Mouse (Mus musculus) megakaryocyte, embryonic 14.5 days (primary cell): ENCODE results near the gene Tada2b. TPM values are rescaled to one million over a fixed set of nuclear protein-coding genes. Genes with fewer than 3 reads are reported as not detected.

Experiments used
- H3K27me3 ChIP-seq: replicated peaks from 2 replicates; pipeline ENCODE3; 2012; ENCODE audit warnings: inconsistent platforms
- H3K36me3 ChIP-seq: replicated peaks from 2 replicates; pipeline ENCODE3; 2012; ENCODE audit warnings: low read length, inconsistent platforms, mixed read lengths
- H3K4me1 ChIP-seq: 2 replicates; pipeline ENCODE4 v1.6.1; 2012; ENCODE audit warnings: inconsistent platforms
- H3K4me3 ChIP-seq: replicated peaks from 2 replicates; pipeline ENCODE3; 2012; ENCODE audit warnings: moderate library complexity, mild to moderate bottlenecking, inconsistent platforms
- H3K9me3 ChIP-seq: 2 replicates; pipeline ENCODE4 v1.6.1; 2012; ENCODE audit warnings: inconsistent platforms
- FLI1 ChIP-seq: IDR thresholded peaks from 2 replicates; pipeline ENCODE4 v1.6.1; 2012; ENCODE audit warnings: low read length, inconsistent platforms, mixed read lengths
- GATA1 ChIP-seq: IDR thresholded peaks from 3 replicates; pipeline ENCODE4 v1.6.1; 2012; ENCODE audit warnings: mixed read lengths, low read length, inconsistent platforms, borderline replicate concordance
- polyA plus RNA-seq: library from polyadenylated mRNA; stranded (reverse); fragments of >175 nt; gene quantifications from 2 replicates; pipeline ENCODE4 v1.2.3, GENCODE M21; 2012; ENCODE audit warnings: low replicate concordance; ENCODE audit not compliant: insufficient read depth

Gene Tada2b
- polyA plus RNA-seq, 1 experiment: 37.5 TPM

DNA sequence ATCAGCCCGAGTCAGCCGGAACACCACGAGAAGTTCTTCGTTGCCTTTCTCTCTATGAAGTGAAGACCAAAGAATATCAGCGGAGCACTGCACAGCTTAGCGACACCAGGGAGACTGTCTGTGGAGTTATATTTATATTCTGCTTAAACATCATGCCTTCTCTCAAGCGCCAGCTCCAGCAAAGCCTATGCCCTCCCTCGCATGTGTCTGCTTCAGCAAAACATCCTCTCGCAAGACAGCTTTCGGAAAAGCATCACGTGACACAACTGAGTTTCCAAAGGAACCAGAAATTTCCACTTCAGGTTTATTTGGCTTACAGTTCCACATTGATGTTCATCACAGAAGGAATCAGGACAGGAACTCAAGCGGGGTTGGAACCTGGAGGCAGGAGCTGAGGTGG, 36.2 kb downstream of the Tada2b start:
- H3K27me3 ChIP-seq: peaks cover 90% of the 10 kb centered on the region
- no peaks in the 10 kb centered on the region for H3K36me3 ChIP-seq

DNA sequence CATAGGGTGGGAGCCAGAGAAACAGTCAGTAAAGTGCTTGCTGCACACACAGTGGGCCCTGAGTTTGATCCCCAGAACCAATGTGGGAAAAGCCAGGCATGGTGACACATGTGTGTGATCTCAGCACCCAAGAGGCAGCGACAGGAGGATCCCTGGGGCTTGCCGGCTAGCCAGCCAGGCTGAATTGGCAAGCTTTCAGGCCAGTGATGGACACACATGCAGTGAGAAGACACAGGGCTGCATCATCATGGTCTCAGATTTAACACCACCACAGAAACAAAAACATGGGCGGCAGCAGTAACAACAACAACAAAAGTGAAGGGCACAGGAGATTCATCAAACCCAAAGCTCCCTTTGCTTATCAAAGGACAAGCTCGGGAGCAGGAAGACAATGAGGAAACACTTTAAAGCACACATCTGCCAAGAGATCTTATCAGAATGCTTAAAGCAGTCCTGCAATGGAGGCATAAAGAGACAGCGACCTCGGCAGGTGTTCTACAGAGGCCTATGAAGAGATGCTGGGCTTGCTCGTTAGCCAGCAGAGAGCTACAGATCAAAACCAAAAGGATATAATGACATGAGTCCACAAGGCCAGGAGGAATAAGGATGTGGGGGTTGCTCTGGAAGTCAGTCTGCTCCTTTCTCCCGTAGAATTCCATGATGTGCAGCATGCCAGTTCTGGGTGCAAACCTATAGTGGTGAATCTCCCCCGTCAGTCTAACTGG, 37.8 kb downstream of the Tada2b start:
- TF ChIP-seq GATA1 (no peak), FLI1 (no peak)
- Histone ChIP-seq H3K4me3 (no peak overlapping the region), H3K27me3 (peaks cover 85% of the 10 kb centered on the region), H3K36me3 (no peaks in the 10 kb centered on the region), H3K9me3 (peaks cover 8% of the 10 kb centered on the region; the same call in 1 of the 2 replicates), H3K4me1 (peaks cover 9% of the 10 kb centered on the region)

More for the DNA sequence above, 36.2 kb downstream of the Tada2b start:
- Histone ChIP-seq H3K4me3 (no peak overlapping the region), H3K4me1 (peaks cover 16% of the 10 kb centered on the region), H3K9me3 (peaks cover 8% of the 10 kb centered on the region; the same call in 1 of the 2 replicates)
- TF ChIP-seq GATA1 (no peak), FLI1 (no peak)

DNA sequence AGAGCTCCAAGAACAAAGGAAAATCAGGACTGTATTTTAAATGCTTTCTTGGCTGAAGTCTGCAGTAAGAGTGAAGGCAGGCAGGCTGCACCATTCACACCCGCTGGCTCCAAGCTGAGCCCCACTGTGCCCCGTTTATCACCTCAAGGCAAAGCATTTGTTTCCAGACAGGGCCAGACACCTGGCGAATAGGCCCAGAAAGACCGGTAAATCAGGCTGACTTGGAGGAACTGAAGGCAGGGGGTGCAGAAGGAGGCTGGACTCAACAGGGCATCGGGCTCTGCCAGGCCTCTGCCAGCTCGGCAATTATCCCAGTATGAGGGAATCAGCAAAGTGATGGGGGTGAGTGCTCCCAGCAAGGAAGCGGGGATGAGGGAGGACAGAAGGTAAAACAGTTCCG, 39.1 kb downstream of the Tada2b start:
- H3K4me1 ChIP-seq: peaks cover 4% of the 10 kb centered on the region
- no peak for TF ChIP-seq FLI1
- TF ChIP-seq GATA1: no peak
- H3K27me3 ChIP-seq: peaks cover 87% of the 10 kb centered on the region
- no peak overlapping the region for H3K4me3 ChIP-seq
- peaks cover 8% of the 10 kb centered on the region; the same call in 1 of the 2 replicates for H3K9me3 ChIP-seq
- no peaks in the 10 kb centered on the region for H3K36me3 ChIP-seq

DNA sequence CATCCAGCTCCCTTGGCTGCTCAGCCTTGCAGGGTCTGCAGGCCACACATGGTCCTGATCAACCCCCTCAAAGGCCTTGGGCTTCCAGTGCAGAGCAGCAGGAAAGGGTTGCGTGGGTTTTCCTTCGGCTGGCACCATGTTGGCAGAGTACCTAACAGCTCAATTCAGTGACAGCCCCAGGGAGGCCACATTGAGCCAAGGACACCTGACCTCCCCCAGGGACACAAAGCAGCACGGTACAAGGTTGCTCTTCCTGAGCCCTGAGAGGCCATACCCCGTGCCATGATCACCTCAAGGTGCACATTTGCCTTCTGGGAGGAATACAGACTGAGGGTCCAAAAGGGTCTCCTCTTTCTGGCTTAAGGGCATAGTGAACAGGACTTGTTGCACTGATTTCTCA, 39.5 kb downstream of the Tada2b start:
- Histone ChIP-seq H3K27me3 (peaks cover 86% of the 10 kb centered on the region), H3K4me3 (no peak overlapping the region), H3K9me3 (peaks cover 8% of the 10 kb centered on the region; the same call in 1 of the 2 replicates), H3K36me3 (no peaks in the 10 kb centered on the region), H3K4me1 (no peaks in the 10 kb centered on the region; the same call in 1 of the 2 replicates)
- TF ChIP-seq GATA1 (no peak), FLI1 (no peak)

DNA sequence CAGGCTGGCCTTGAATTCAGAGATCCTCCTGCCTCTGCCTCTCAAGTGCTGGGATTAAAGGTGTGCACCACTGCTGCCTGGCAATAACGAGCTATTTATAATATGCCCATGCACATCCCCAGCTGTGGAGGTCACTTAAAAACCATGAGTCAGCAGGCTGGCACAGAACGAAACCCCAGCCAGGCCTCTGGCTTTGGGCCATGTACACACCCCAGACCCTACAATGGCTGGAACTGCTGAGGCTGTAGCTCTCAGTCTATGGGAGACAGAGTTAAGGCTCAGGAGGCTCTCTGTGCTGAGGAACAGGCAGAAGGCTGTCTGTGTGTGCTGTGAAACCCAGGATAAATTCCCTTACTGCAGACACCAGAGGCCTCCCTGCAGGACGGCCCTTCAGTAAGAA, 43.3 kb downstream of the Tada2b start:
- no peak for TF ChIP-seq GATA1
- TF ChIP-seq FLI1: no peak
- Histone ChIP-seq H3K9me3 (0 out of 2 replicates have a peak, but pooled peaks cover 4% of the 10 kb centered on the region), H3K4me1 (no peaks in the 10 kb centered on the region; the same call in 1 of the 2 replicates), H3K27me3 (peaks cover 80% of the 10 kb centered on the region), H3K4me3 (no peak overlapping the region), H3K36me3 (no peaks in the 10 kb centered on the region)

DNA sequence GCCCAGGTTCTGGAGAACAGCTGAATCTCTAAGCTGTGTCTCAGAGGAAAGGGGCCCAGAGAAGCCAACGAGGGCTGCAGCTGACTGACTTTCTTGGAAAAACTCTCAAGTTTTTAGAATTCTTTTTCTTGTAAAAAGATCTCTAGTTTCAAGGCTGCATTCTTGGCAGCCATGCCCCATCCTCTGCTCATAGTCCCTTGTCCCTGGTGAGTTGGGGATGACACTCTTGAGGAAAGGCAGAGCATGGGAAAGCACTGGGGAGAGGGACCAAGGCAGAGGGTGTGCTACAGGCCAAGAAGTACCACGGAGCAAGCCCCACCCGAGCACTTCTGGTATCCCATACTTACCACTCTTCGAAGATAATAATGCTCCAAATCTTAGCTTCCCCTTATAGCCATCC, 47.2 kb downstream of the Tada2b start:
- Histone ChIP-seq H3K27me3 (peaks cover 74% of the 10 kb centered on the region), H3K36me3 (no peaks in the 10 kb centered on the region), H3K4me3 (no peak overlapping the region), H3K4me1 (no peaks in the 10 kb centered on the region), H3K9me3 (0 out of 2 replicates have a peak, but pooled peaks cover 4% of the 10 kb centered on the region)
- TF ChIP-seq GATA1 (no peak), FLI1 (no peak)

DNA sequence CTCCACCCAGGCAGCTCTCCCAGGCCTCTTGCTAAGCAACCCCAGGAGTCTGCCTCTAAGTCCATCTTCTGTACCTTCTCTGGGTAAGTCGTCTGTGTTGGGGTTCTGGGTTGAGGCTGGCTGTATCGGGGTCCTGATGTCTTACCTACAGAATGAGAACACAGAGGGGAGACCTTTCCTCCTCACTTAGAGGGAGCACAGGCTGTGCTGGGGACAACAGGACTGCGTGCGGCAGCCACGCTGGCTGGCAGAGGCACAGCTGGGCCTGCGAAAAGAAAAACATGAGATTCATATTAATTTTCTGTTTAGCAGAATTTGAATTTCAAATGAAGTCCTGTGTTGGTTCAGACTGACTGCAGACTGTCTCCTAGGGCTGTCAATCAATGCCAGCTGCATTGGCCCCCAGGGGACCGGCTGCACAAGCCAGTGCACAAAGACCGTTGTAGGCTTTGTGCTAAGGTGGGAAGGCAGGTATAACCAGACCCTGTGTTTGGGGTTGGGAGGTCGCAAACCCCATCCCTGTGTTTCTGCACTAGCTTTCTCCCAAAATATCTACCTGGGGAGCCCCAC, 49.6 kb downstream of the Tada2b start:
- no peak overlapping the region for H3K4me3 ChIP-seq
- no peaks in the 10 kb centered on the region for H3K36me3 ChIP-seq
- TF ChIP-seq FLI1 (no peak), GATA1 (no peak)
- no peaks in the 10 kb centered on the region for H3K4me1 ChIP-seq
- peaks cover 63% of the 10 kb centered on the region for H3K27me3 ChIP-seq
- H3K9me3 ChIP-seq: 0 out of 2 replicates have a peak, but pooled peaks cover 4% of the 10 kb centered on the region

DNA sequence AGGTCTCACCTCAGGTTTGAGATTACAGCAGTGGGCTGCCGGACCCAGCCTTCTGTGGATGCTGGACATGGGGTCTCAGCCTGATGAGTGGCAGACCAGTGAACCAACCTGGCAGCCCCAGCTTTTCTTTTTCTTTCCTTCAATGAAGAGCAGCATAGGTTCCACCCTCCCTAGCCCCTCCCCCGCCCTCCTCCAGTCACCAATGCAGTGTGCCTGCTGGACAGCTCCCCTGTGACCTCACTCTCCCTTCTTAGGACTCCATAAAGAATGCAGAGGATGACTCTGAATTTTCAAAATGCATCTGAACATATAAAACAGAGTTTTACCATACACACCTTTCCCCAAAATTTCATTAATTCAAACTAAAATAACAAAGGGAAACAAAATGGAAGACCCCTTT, 52.4 kb downstream of the Tada2b start:
- TF ChIP-seq GATA1 (no peak), FLI1 (no peak)
- Histone ChIP-seq H3K4me1 (no peaks in the 10 kb centered on the region; the same call in 1 of the 2 replicates), H3K9me3 (no peaks in the 10 kb centered on the region), H3K4me3 (no peak overlapping the region), H3K36me3 (no peaks in the 10 kb centered on the region), H3K27me3 (peaks cover 63% of the 10 kb centered on the region)

DNA sequence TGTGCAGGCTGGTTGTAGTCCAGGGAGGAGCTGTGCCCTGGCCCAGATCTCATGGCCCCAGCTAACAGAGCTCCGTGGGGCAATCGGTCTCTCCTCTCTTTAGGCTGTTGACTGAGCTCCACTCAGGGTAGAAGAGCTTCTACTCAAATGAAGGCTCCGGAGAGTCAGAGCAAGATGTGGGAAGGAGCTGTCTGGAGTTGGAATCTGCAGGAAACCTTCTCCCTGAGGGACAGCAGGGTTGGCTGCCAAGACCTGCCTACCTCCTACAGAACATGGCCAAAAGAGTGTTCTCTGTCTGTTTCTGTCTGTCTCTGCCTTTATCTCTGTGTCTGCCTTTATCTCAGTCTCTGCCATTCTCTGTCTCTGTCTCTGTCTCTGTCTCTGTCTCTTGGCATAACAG, 54.5 kb downstream of the Tada2b start:
- TF ChIP-seq GATA1 (no peak), FLI1 (no peak)
- no peak overlapping the region for H3K4me3 ChIP-seq

DNA sequence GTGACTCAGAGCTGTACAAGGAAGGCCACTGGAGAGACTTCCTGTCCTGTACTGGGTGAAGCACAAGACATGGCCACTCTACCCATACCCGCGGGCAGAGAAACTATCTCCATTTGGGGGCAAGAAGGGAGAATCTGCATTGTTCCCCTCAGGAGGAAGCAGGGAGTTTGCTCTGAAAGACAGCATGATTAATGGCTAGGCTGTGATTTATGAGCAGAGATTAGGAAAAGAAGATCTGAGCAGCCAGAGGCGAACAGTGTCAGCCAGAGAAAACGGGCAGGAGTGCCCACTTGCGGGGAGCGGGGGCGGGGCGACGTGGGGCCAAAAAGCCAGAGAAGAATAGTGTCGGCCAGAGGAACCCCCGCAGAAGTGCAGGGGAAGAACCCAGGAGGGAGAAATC, 56.3 kb downstream of the Tada2b start:
- Histone ChIP-seq H3K27me3 (peaks cover 63% of the 10 kb centered on the region), H3K4me3 (no peak overlapping the region), H3K36me3 (no peaks in the 10 kb centered on the region), H3K4me1 (no peaks in the 10 kb centered on the region; the same call in 1 of the 2 replicates), H3K9me3 (no peaks in the 10 kb centered on the region)
- TF ChIP-seq FLI1 (no peak), GATA1 (no peak)

More for the DNA sequence above, 54.5 kb downstream of the Tada2b start:
- no peaks in the 10 kb centered on the region for H3K36me3 ChIP-seq
- H3K4me1 ChIP-seq: no peaks in the 10 kb centered on the region; the same call in 1 of the 2 replicates
- no peaks in the 10 kb centered on the region for H3K9me3 ChIP-seq
- peaks cover 67% of the 10 kb centered on the region for H3K27me3 ChIP-seq
